Mouse (Mus musculus) testis, adult 2 months (tissue): Measurements from ENCODE around the gene Olfr2.

ENCODE experiments used
- CTCF ChIP-seq: fragments of 200-500 bp; IDR thresholded peaks from 2 replicates; pipeline ENCODE4 v1.5.1; 2012; ENCODE audit warnings: low read depth, mild to moderate bottlenecking, inconsistent platforms, low read length, moderate library complexity; ENCODE audit not compliant: control insufficient read depth, insufficient read depth, insufficient replicate concordance
- POLR2A ChIP-seq: fragments of 200-500 bp; IDR thresholded peaks from 2 replicates; pipeline ENCODE4 v1.6.1; 2012; ENCODE audit warnings: low read depth, mild to moderate bottlenecking, inconsistent platforms, low read length, moderate library complexity; ENCODE audit not compliant: control insufficient read depth

DNA sequence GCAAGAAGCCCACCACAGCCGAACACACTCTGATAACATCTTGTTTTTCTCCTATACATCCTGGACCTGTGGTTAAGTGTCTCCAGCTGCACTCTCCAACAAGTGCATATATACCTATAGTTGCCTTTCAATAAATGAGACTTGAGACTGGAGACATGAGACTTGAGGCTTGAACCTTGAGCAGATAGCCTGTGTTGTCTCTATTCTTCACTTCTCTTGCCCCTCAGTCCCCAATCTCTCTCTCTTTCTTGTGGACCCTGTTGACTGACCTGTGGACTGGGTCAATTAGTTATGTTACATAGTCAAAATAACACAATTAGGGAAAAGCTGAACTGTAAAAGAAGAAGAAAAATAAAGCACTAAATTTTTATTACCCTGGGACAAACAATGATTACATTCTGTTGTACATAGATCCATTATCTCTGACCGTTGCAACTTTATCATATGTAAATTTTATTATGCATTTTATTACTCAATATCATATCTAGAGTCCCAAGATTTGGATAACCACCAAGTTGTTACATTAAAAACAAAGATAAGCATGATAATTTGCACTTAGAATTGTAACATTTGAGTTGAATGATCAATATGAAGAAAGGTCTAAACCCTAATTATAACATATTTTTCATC is 34.2 kb upstream of the Olfr2 start:
- TF ChIP-seq POLR2A = no peak
- TF ChIP-seq CTCF = no peak
